Mouse (Mus musculus): ENCODE measurements around the gene P3h3. TPM values are rescaled to one million over a fixed set of nuclear protein-coding genes. Genes with fewer than 3 reads are reported as not detected.
A peak's percentile ranks its signal among the peaks of the same experiment; 100 is the strongest.
"Not testable (repeated sequence)": the region's sequence is repeated elsewhere in the genome, so short reads cannot be mapped to it uniquely, and the experiment has no call there.

Gene P3h3
- polyA plus RNA-seq, 1 experiment = 2.7 TPM

- H3K4me3 ChIP-seq (replicated peaks; ENCODE audit: control insufficient read depth, low read depth, low read length) = no peak overlapping the region
- WGBS = 95% methylated on average over 8 of the region's 8 CpGs
- H3K4me1 ChIP-seq (ENCODE audit: control insufficient read depth, insufficient read depth, low read length) = no peaks in the 10 kb centered on the region; the same call in 1 of the 2 replicates
- no peak for TF ChIP-seq CTCF (IDR thresholded peaks at IDR 0.05; ENCODE audit: control insufficient read depth, insufficient read depth, low read length)
- TF ChIP-seq POLR2A (IDR thresholded peaks at IDR 0.05; ENCODE audit: borderline replicate concordance, control insufficient read depth, low read depth, low read length) = no peak
- H3K27ac ChIP-seq (ENCODE audit: control insufficient read depth, insufficient read depth, low read depth, low read length, poor library complexity) = no peak overlapping the region
Measured at GRCm38 (mm10) chr6:124831649-124832048, 25.9 kb downstream of the P3h3 start.

GRCm38 (mm10) chr6:124831199-124831598 is 26.4 kb downstream of the P3h3 start:
- H3K27ac ChIP-seq (ENCODE audit: control insufficient read depth, insufficient read depth, low read depth, low read length, poor library complexity); H3K4me1 ChIP-seq (ENCODE audit: control insufficient read depth, insufficient read depth, low read length): not testable (repeated sequence)
- 94% methylated on average over 4 of the region's 4 CpGs for WGBS
- H3K4me3 ChIP-seq (replicated peaks; ENCODE audit: control insufficient read depth, low read depth, low read length) = peak overlapping the region; percentile 58

- under 1% methylated on average over 38 of the region's 38 CpGs for WGBS
- TF ChIP-seq POLR2A (IDR thresholded peaks at IDR 0.05; ENCODE audit: borderline replicate concordance, control insufficient read depth, low read depth, low read length) (peak; percentile 64), CTCF (IDR thresholded peaks at IDR 0.05; ENCODE audit: control insufficient read depth, insufficient read depth, low read length) (no peak)
- Histone ChIP-seq H3K4me1 (ENCODE audit: control insufficient read depth, insufficient read depth, low read length) (no peaks in the 10 kb centered on the region; the same call in 1 of the 2 replicates), H3K4me3 (replicated peaks; ENCODE audit: control insufficient read depth, low read depth, low read length) (peak overlapping the region; percentile 72), H3K27ac (ENCODE audit: control insufficient read depth, insufficient read depth, low read depth, low read length, poor library complexity) (peak overlapping the region; percentile 63)
Measured at GRCm38 (mm10) chr6:124829799-124830700, 27.5 kb downstream of the P3h3 start.

GRCm38 (mm10) chr6:124828868-124829798 is 28.4 kb downstream of the P3h3 start, which contains the start of the genes Usp5 and Cdca3:
TSS of gene Usp5 (minus strand) at chr6:124829484.
TSS of gene Cdca3 (plus strand) at chr6:124829547.
- WGBS = under 1% methylated on average over 55 of the region's 55 CpGs
- TF ChIP-seq CTCF (IDR thresholded peaks at IDR 0.05; ENCODE audit: control insufficient read depth, insufficient read depth, low read length) (peak; percentile 32; the same call in 1 of the 2 replicates), POLR2A (IDR thresholded peaks at IDR 0.05; ENCODE audit: borderline replicate concordance, control insufficient read depth, low read depth, low read length) (peak; percentile 87)
- Histone ChIP-seq H3K27ac (ENCODE audit: control insufficient read depth, insufficient read depth, low read depth, low read length, poor library complexity) (peak within 1 kb of the TSS; percentile 63), H3K4me3 (replicated peaks; ENCODE audit: control insufficient read depth, low read depth, low read length) (peak within 1 kb of the TSS; percentile 89), H3K4me1 (ENCODE audit: control insufficient read depth, insufficient read depth, low read length) (no peaks in the 10 kb centered on the region; the same call in 1 of the 2 replicates)

- no peaks in the 10 kb centered on the region; the same call in 1 of the 2 replicates for H3K4me1 ChIP-seq (ENCODE audit: control insufficient read depth, insufficient read depth, low read length)
- H3K4me3 ChIP-seq (replicated peaks; ENCODE audit: control insufficient read depth, low read depth, low read length) = peak overlapping the region; percentile 89
- H3K27ac ChIP-seq (ENCODE audit: control insufficient read depth, insufficient read depth, low read depth, low read length, poor library complexity) = 0 out of 2 replicates have a peak overlapping the region, but pooled peaks have one; percentile 7
- TF ChIP-seq CTCF (IDR thresholded peaks at IDR 0.05; ENCODE audit: control insufficient read depth, insufficient read depth, low read length) (no peak), POLR2A (IDR thresholded peaks at IDR 0.05; ENCODE audit: borderline replicate concordance, control insufficient read depth, low read depth, low read length) (no peak)
- WGBS = 18% methylated on average over 10 of the region's 10 CpGs
Measured at GRCm38 (mm10) chr6:124828101-124828592, 29.4 kb downstream of the P3h3 start.

- H3K4me3 ChIP-seq (replicated peaks; ENCODE audit: control insufficient read depth, low read depth, low read length) = no peak overlapping the region
- no peak for TF ChIP-seq CTCF (IDR thresholded peaks at IDR 0.05; ENCODE audit: control insufficient read depth, insufficient read depth, low read length)
- no peak for TF ChIP-seq POLR2A (IDR thresholded peaks at IDR 0.05; ENCODE audit: borderline replicate concordance, control insufficient read depth, low read depth, low read length)
- 93% methylated on average over 4 of the region's 4 CpGs for WGBS
- peaks cover 5% of the 10 kb centered on the region for H3K4me1 ChIP-seq (ENCODE audit: control insufficient read depth, insufficient read depth, low read length)
- no peak overlapping the region for H3K27ac ChIP-seq (ENCODE audit: control insufficient read depth, insufficient read depth, low read depth, low read length, poor library complexity)
Measured at GRCm38 (mm10) chr6:124822049-124822448, 35.5 kb downstream of the P3h3 start.

GRCm38 (mm10) chr6:124820891-124821290 is 36.7 kb downstream of the P3h3 start:
- Histone ChIP-seq H3K4me1 (ENCODE audit: control insufficient read depth, insufficient read depth, low read length) (peaks cover 5% of the 10 kb centered on the region), H3K4me3 (replicated peaks; ENCODE audit: control insufficient read depth, low read depth, low read length) (no peak overlapping the region), H3K27ac (ENCODE audit: control insufficient read depth, insufficient read depth, low read depth, low read length, poor library complexity) (no peak overlapping the region)
- TF ChIP-seq CTCF (IDR thresholded peaks at IDR 0.05; ENCODE audit: control insufficient read depth, insufficient read depth, low read length) (no peak), POLR2A (IDR thresholded peaks at IDR 0.05; ENCODE audit: borderline replicate concordance, control insufficient read depth, low read depth, low read length) (no peak)
- 89% methylated on average over 5 of the region's 5 CpGs for WGBS
